Mouse (Mus musculus) heart, embryonic 11.5 days (tissue): ENCODE measurements around the gene Mmp14. TPM values are rescaled to one million over a fixed set of nuclear protein-coding genes. Genes with fewer than 3 reads are reported as not detected.
A peak's percentile ranks its signal among the peaks of the same experiment; 100 is the strongest.

ENCODE experiments used
- ATAC-seq: fragments of 200-750 bp; cut with Nextera tagmentation; replicated peaks from 2 replicates; pipeline ENCODE4 v1.8.0; 2017; ENCODE audit warnings: moderate library complexity; ENCODE audit not compliant: insufficient number of reproducible peaks, low FRiP score, low TSS enrichment
- H3K27ac ChIP-seq: fragments of 300-500 bp; sonication (generic); 2 replicates; pipeline ENCODE4 v1.5.1; 2014; ENCODE audit warnings: mild to moderate bottlenecking, low read depth, low read length
- H3K27me3 ChIP-seq: fragments of 300-500 bp; sonication (generic); 2 replicates; pipeline ENCODE4 v1.6.1; 2014; ENCODE audit warnings: mild to moderate bottlenecking, low read length, mixed read lengths; ENCODE audit not compliant: control insufficient read depth, insufficient read depth
- H3K36me3 ChIP-seq: fragments of 300-500 bp; sonication (generic); 2 replicates; pipeline ENCODE4 v1.6.1; 2014; ENCODE audit warnings: mild to moderate bottlenecking, low read length, moderate library complexity, mixed read lengths; ENCODE audit not compliant: control insufficient read depth, insufficient read depth
- H3K4me1 ChIP-seq: fragments of 300-500 bp; sonication (generic); 2 replicates; pipeline ENCODE4 v1.6.1; 2014; ENCODE audit warnings: low read length; ENCODE audit not compliant: control insufficient read depth, insufficient read depth
- H3K4me2 ChIP-seq: fragments of 300-500 bp; sonication (generic); 2 replicates; pipeline ENCODE4 v1.6.1; 2014; ENCODE audit warnings: mild to moderate bottlenecking, moderate library complexity
- H3K4me3 ChIP-seq: fragments of 300-500 bp; sonication (generic); 2 replicates; pipeline ENCODE4 v1.5.1; 2014; ENCODE audit warnings: low read depth, low read length
- H3K9ac ChIP-seq: fragments of 300-500 bp; sonication (generic); 2 replicates; pipeline ENCODE4 v1.6.1; 2014; ENCODE audit warnings: mild to moderate bottlenecking, low read depth, low read length, moderate library complexity
- H3K9me3 ChIP-seq: fragments of 300-500 bp; sonication (generic); replicated peaks from 2 replicates; pipeline ENCODE4 v1.6.1; 2016; ENCODE audit warnings: low read length; ENCODE audit not compliant: control insufficient read depth
- WGBS: fragments of 180-500 bp; shearing (Covaris S2); extraction: QIAGEN DNeasy Blood & Tissue Kit; methylation state at CpG from one replicate; pipeline ENCODE4 v1.1.7; 2014; ENCODE audit not compliant: insufficient replicate concordance; 5-methylcytosine and 5-hydroxymethylcytosine counted together
- polyA plus RNA-seq: library from polyadenylated mRNA; unstranded; fragments of >200 nt; fragmentation: Nextera tagmentation; extraction: Ambion mirVana; gene quantifications from 2 replicates; pipeline ENCODE4 v1.2.1, GENCODE M21; 2014

Mmp14 gene
- polyA plus RNA-seq, 1 experiment from 2014 or later = 84.3 TPM

DNA sequence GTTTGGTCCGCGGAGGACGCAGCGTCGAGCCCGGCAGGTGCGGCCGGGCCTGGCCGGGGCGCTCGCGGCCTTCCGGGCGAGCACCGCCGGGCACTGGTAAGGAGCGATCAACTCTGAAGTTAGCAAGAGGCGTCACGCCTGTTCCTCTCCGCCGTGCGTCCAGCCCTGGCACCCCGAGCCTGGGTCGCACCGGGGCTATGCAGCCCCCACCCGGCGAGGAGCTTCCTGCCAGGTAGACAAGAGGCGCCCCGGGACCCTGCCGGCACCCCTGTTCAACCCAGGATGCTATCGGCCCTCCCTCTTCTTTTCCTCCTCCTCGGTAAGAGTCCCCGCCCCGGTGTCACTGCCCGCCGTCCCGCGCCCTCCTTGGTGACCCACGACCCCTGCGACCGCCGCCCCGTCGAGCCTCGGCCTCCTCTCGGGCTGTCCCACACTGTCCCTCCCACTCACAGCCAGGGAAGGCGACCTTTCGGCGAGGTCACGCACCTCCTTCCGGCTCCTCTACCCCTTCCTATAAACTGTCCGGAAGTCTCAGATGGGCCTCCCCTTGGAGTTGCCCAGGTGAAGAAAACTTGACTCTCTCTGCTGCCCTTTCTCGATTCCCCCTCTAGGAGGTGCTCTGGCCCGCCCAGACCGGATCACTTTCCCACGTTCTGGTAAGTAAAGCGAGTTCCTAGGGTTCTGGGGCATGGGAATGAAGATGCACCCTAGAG, 33.0 kb downstream of the Mmp14 start:
- Histone ChIP-seq H3K4me2 (peak overlapping the region; percentile 85), H3K4me1 (peaks cover 9% of the 10 kb centered on the region), H3K9me3 (no peaks in the 10 kb centered on the region), H3K9ac (peak overlapping the region; percentile 83), H3K36me3 (peaks cover 14% of the 10 kb centered on the region; the same call in 1 of the 2 replicates), H3K4me3 (peak overlapping the region; percentile 63), H3K27ac (peak overlapping the region; percentile 81), H3K27me3 (no peaks in the 10 kb centered on the region)
- ATAC-seq = peak; percentile 63
- 1% methylated on average over 48 of the region's 57 CpGs for WGBS

DNA sequence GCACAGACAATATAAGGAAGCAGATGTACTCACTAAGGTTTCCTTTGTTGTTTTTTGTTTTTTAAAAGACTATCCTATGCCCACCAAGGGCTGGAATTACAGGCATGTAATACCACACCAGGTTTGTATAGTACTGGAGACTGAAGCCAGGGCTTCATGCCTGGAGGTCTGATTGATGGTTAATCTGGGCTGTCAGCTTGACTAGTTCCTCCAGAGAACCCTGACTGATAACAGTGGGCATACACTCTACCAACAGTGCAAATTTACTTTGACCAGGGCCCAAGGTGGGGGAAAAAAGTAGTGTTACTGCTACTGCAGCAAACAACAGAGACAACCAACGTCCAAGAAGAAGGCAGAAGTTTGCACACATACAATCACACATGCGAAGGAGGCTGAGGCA, 40.1 kb downstream of the Mmp14 start:
- Histone ChIP-seq H3K4me3 (no peak overlapping the region), H3K27me3 (peaks cover 3% of the 10 kb centered on the region), H3K4me2 (no peak overlapping the region), H3K9me3 (no peaks in the 10 kb centered on the region), H3K9ac (no peak overlapping the region), H3K4me1 (peaks cover 6% of the 10 kb centered on the region), H3K27ac (no peak overlapping the region), H3K36me3 (peaks cover 18% of the 10 kb centered on the region)
- ATAC-seq = no peak
- 81% methylated on average over 2 of the region's 2 CpGs for WGBS

DNA sequence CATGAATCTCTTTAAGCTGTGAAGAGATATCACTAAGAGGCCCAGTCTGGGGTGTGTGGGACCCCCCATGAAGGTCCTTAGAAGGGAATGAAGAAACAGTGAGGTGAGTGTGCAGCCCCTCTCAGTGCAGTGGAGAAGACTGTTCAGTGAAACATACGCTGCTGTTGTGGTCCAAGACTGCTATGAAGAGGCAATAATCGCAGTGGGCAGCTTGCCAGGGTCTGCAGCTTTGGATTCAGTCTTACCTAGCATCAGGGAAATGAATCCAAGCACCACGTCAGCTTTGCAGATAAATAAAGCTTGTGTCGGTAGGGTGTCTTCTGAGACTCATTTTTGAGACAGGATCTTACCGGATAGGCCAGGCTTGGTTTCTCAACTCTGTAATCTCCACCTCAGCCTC, 41.3 kb downstream of the Mmp14 start:
- Histone ChIP-seq H3K27ac (no peak overlapping the region), H3K9ac (no peak overlapping the region), H3K36me3 (peaks cover 15% of the 10 kb centered on the region), H3K9me3 (no peaks in the 10 kb centered on the region), H3K4me3 (no peak overlapping the region), H3K27me3 (peaks cover 6% of the 10 kb centered on the region), H3K4me1 (peaks cover 11% of the 10 kb centered on the region), H3K4me2 (no peak overlapping the region)
- ATAC-seq = no peak
- 70% methylated on average over 5 of the region's 5 CpGs for WGBS

DNA sequence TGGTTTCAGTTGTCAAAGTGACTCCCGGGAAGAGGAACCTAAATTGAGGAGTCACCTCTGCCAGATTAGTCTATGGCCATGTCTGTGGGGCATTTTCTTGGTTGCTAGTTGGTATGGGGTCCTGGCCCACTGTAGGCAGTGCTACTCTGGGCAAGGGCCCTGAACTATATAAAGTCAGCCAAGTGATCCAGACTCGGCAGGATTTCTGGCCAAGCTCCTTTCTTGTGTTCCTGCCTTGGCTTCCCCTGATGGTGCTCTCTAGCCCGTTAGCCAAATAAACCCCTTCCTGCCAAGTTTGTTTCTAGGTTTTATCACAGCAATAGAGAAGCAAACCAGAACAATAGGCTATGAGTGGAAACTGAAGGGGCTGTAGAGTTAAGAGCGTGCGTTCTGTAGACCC, 43.3 kb downstream of the Mmp14 start:
- Histone ChIP-seq H3K4me2 (no peak overlapping the region), H3K27me3 (peaks cover 25% of the 10 kb centered on the region), H3K4me3 (no peak overlapping the region), H3K9me3 (no peaks in the 10 kb centered on the region), H3K9ac (no peak overlapping the region), H3K4me1 (peaks cover 14% of the 10 kb centered on the region), H3K36me3 (peaks cover 1% of the 10 kb centered on the region), H3K27ac (no peak overlapping the region)
- 72% methylated on average over 5 of the region's 5 CpGs for WGBS
- no peak for ATAC-seq

DNA sequence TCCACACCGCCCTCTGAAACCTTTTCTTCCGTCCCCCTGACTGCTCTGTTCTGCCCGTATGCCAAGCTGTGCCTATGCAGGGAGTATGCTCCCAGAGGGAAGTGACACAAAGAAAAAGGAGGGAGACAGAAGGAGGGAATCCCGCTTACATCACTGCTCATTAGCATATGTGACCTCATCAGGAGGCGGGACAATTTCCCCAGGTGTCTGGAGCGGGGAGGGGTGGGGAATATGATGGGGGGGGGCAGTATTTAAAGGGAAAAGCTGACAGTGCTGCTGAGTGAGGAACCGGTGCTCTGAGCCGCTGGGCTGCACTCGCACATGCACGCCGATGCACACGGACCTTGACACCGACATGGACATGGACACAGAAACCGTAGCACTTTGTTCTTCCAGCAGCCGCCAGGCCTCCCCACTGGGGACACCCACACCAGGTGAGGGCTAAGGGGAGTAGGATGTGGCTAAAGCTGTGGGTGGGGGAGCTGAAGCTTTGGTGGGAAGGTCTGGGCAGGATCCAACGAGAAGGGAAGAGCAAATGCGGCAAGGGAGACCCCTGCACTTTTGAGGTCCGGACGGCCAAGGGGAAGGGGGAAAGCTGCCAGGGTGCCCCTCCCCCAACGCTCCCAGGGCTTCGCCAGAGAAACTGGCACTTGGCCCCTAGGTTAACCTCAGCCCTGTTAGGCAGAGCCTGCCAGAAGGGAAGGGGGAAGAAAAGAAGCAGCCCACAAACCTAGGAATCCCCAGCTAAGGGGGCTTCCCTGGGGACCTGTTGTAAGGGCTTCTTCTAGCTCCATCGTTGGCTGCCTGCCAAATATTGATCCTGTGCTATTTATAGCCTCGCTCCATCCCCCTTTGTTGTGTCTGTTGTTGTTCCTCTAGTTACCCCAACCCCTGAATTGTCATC, 44.8 kb downstream of the Mmp14 start, which contains the start of gene Rem2:
Gene Rem2, plus strand, starts transcription at position 160 of the 904 bp plus-strand sequence.
- H3K36me3 ChIP-seq = no peaks in the 10 kb centered on the region
- 1% methylated on average over 23 of the region's 23 CpGs for WGBS
- H3K9ac ChIP-seq = peak within 1 kb of the TSS; percentile 68
- peak within 1 kb of the TSS; percentile 94 for H3K4me2 ChIP-seq
- H3K4me1 ChIP-seq = peaks cover 18% of the 10 kb centered on the region
- ATAC-seq = peak; percentile 51
- no peak within 1 kb of the TSS for H3K27ac ChIP-seq
- peaks cover 30% of the 10 kb centered on the region for H3K27me3 ChIP-seq
- H3K9me3 ChIP-seq = no peaks in the 10 kb centered on the region
- H3K4me3 ChIP-seq = peak within 1 kb of the TSS; percentile 54

DNA sequence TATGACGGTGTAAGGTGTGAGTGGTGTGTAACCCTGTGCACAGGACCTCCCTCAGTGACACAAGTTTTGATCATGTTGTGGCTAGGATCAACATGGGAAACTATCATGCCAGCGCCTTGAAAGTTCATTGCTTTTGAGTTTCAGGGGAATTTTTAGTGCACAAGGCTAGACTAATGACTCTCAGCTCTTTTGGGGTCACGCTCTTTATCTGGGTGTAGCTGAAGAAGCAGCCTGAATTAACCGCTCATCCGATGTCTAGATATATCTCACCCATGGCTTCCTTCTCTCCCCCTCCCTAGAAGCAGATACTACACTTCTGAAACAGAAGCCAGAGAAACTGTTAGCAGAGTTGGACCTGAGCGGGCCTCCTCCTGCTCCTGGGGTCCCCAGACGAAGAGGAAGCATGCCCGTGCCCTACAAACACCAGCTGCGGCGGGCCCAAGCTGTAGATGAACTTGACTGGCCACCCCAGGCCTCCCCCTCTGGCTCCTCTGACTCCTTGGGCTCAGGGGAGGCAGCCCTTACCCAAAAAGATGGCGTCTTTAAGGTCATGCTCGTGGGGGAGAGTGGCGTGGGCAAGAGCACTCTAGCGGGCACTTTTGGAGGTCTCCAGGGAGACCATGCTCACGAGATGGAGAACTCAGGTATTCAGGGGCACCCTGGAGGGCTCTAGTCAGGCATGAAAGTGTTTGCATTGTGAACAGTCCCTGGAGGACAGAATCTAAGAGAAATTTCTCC, 45.9 kb downstream of the Mmp14 start:
- 71% methylated on average over 15 of the region's 15 CpGs for WGBS
- H3K27me3 ChIP-seq = peaks cover 30% of the 10 kb centered on the region
- H3K9ac ChIP-seq = no peak overlapping the region
- H3K9me3 ChIP-seq = no peaks in the 10 kb centered on the region
- H3K27ac ChIP-seq = no peak overlapping the region
- no peak for ATAC-seq
- H3K36me3 ChIP-seq = no peaks in the 10 kb centered on the region
- peaks cover 18% of the 10 kb centered on the region for H3K4me1 ChIP-seq
- no peak overlapping the region; the same call in 1 of the 2 replicates for H3K4me3 ChIP-seq
- peak overlapping the region; percentile 94 for H3K4me2 ChIP-seq

DNA sequence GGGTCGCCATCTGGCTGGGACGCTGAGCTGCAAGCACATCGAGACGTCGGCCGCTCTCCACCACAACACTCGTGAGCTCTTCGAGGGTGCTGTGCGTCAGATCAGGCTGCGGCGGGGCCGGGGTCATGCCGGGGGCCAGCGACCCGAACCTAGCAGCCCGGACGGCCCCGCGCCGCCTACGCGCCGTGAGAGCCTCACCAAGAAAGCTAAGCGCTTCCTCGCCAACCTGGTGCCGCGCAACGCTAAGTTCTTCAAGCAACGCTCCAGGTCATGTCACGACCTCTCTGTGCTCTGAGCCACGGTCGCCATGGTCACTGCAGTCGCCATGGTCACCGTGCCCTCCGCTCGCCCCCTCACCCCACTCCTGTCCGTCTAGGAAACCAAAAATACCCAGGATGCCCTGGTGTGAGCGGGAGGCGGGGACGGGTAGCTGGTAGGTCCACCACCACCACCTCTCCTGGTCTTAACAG, 48.1 kb downstream of the Mmp14 start:
- H3K27ac ChIP-seq = no peak overlapping the region
- H3K4me1 ChIP-seq = peaks cover 18% of the 10 kb centered on the region
- H3K9ac ChIP-seq = peak overlapping the region; percentile 72
- H3K36me3 ChIP-seq = no peaks in the 10 kb centered on the region
- H3K4me2 ChIP-seq = peak overlapping the region; percentile 86
- no peak for ATAC-seq
- no peaks in the 10 kb centered on the region for H3K9me3 ChIP-seq
- under 1% methylated on average over 40 of the region's 40 CpGs for WGBS
- peak overlapping the region; percentile 52 for H3K4me3 ChIP-seq
- H3K27me3 ChIP-seq = peaks cover 30% of the 10 kb centered on the region

DNA sequence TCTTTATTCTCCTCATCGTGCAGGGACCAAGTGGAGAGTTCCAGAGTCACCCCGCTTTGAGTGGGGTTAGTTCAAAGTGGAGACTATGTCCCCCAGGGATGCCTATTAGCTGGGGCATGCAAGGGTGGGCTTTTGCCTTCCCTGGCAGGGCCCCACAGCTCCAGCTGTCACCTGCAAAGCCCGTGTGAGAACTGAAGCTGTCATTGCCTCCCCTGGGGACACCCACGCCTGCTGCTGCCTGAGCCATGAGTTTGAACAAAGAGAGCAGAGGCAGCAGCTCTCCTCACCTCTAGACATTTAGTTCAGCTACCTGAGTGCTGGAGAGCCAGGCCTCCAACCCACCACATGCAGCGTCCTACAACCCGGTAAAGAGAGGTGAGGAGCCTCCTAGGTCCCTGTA, 49.3 kb downstream of the Mmp14 start:
- H3K27me3 ChIP-seq = peaks cover 30% of the 10 kb centered on the region
- no peak overlapping the region; the same call in 1 of the 2 replicates for H3K9ac ChIP-seq
- 56% methylated on average over 6 of the region's 6 CpGs for WGBS
- no peak overlapping the region for H3K4me3 ChIP-seq
- H3K27ac ChIP-seq = no peak overlapping the region
- H3K4me2 ChIP-seq = no peak overlapping the region
- H3K36me3 ChIP-seq = no peaks in the 10 kb centered on the region
- H3K9me3 ChIP-seq = no peaks in the 10 kb centered on the region
- peaks cover 15% of the 10 kb centered on the region for H3K4me1 ChIP-seq
- ATAC-seq = no peak
